Mouse (Mus musculus): Measurements from ENCODE around the gene Glg1. TPM values are rescaled to one million over a fixed set of nuclear protein-coding genes. Genes with fewer than 3 reads are reported as not detected.

The Glg1 gene
- polyA plus RNA-seq, 1 experiment from 2014 or later: 85.1 TPM

GRCm38 (mm10) chr8:111211180-111211579, 47.8 kb downstream of the Glg1 start:
- H3K4me2 ChIP-seq (ENCODE audit: low read length): no peak overlapping the region

GRCm38 (mm10) chr8:111209874-111210273, 49.1 kb downstream of the Glg1 start:
- no peak overlapping the region for H3K4me2 ChIP-seq (ENCODE audit: low read length)
- H3K36me3 ChIP-seq (ENCODE audit: control insufficient read depth, insufficient read depth, low read length): no peaks in the 10 kb centered on the region
- ATAC-seq (ENCODE audit: insufficient number of reproducible peaks, insufficient read depth, low FRiP score, low read depth): no peak
- H3K27ac ChIP-seq (replicated peaks in 1 of 2; ENCODE audit: control insufficient read depth in 1 of 2, insufficient read depth in 1 of 2, low read depth in 2 of 2, low read length in 2 of 2): no peak overlapping the region
- H3K9me3 ChIP-seq (ENCODE audit: control insufficient read depth, low read length): no peaks in the 10 kb centered on the region
- peaks cover 0 to 6% of the 10 kb centered on the region in 2 experiments; a peak in 1 of 4 replicates for H3K4me1 ChIP-seq (ENCODE audit: control insufficient read depth in 2 of 2, insufficient read depth in 2 of 2, low read length in 2 of 2)
- no peaks in the 10 kb centered on the region for H3K27me3 ChIP-seq (ENCODE audit: control insufficient read depth, insufficient read depth, low read length)
- no peak overlapping the region for H3K4me3 ChIP-seq (ENCODE audit: control insufficient read depth in 1 of 2, insufficient read depth in 1 of 2, low read depth in 1 of 2, low read length in 2 of 2)
- no peak overlapping the region for H3K9ac ChIP-seq (ENCODE audit: low read length)

More at GRCm38 (mm10) chr8:111211180-111211579, 47.8 kb downstream of the Glg1 start:
- no peak overlapping the region for H3K9ac ChIP-seq (ENCODE audit: low read length)
- no peaks in the 10 kb centered on the region for H3K9me3 ChIP-seq (ENCODE audit: control insufficient read depth, low read length)
- H3K27ac ChIP-seq (replicated peaks in 1 of 2; ENCODE audit: control insufficient read depth in 1 of 2, insufficient read depth in 1 of 2, low read depth in 2 of 2, low read length in 2 of 2): no peak overlapping the region
- H3K36me3 ChIP-seq (ENCODE audit: control insufficient read depth, insufficient read depth, low read length): no peaks in the 10 kb centered on the region
- H3K4me3 ChIP-seq (ENCODE audit: control insufficient read depth in 1 of 2, insufficient read depth in 1 of 2, low read depth in 1 of 2, low read length in 2 of 2): no peak overlapping the region
- peaks cover 0 to 6% of the 10 kb centered on the region in 2 experiments; a peak in 1 of 4 replicates for H3K4me1 ChIP-seq (ENCODE audit: control insufficient read depth in 2 of 2, insufficient read depth in 2 of 2, low read length in 2 of 2)
- no peaks in the 10 kb centered on the region for H3K27me3 ChIP-seq (ENCODE audit: control insufficient read depth, insufficient read depth, low read length)
- WGBS: 96% methylated on average over 2 of the region's 2 CpGs
- no peak for ATAC-seq (ENCODE audit: insufficient number of reproducible peaks, insufficient read depth, low FRiP score, low read depth)

- 73% methylated on average over 6 of the region's 6 CpGs for WGBS
These were observed 52.7 kb downstream of the Glg1 start for GRCm38 (mm10) chr8:111206321-111206720.

GRCm38 (mm10) chr8:111205033-111205432, 54.0 kb downstream of the Glg1 start:
- Histone ChIP-seq H3K4me2 (ENCODE audit: low read length) (no peak overlapping the region), H3K4me1 (ENCODE audit: control insufficient read depth in 2 of 2, insufficient read depth in 2 of 2, low read length in 2 of 2) (0 out of 4 replicates have a peak, but pooled peaks cover 0 to 3% of the 10 kb centered on the region in 2 experiments), H3K9me3 (ENCODE audit: control insufficient read depth, low read length) (no peaks in the 10 kb centered on the region), H3K4me3 (ENCODE audit: control insufficient read depth in 1 of 2, insufficient read depth in 1 of 2, low read depth in 1 of 2, low read length in 2 of 2) (no peak overlapping the region), H3K27me3 (ENCODE audit: control insufficient read depth, insufficient read depth, low read length) (no peaks in the 10 kb centered on the region), H3K9ac (ENCODE audit: low read length) (no peak overlapping the region), H3K36me3 (ENCODE audit: control insufficient read depth, insufficient read depth, low read length) (peaks cover 1% of the 10 kb centered on the region; the same call in 1 of the 2 replicates), H3K27ac (replicated peaks in 1 of 2; ENCODE audit: control insufficient read depth in 1 of 2, insufficient read depth in 1 of 2, low read depth in 2 of 2, low read length in 2 of 2) (no peak overlapping the region)
- ATAC-seq (ENCODE audit: insufficient number of reproducible peaks, insufficient read depth, low FRiP score, low read depth): no peak
- WGBS: 85% methylated on average over 6 of the region's 6 CpGs

More at GRCm38 (mm10) chr8:111206321-111206720, 52.7 kb downstream of the Glg1 start:
- Histone ChIP-seq H3K27ac (replicated peaks in 1 of 2; ENCODE audit: control insufficient read depth in 1 of 2, insufficient read depth in 1 of 2, low read depth in 2 of 2, low read length in 2 of 2) (no peak overlapping the region), H3K4me3 (ENCODE audit: control insufficient read depth in 1 of 2, insufficient read depth in 1 of 2, low read depth in 1 of 2, low read length in 2 of 2) (no peak overlapping the region), H3K36me3 (ENCODE audit: control insufficient read depth, insufficient read depth, low read length) (no peaks in the 10 kb centered on the region), H3K9ac (ENCODE audit: low read length) (no peak overlapping the region), H3K4me2 (ENCODE audit: low read length) (no peak overlapping the region), H3K4me1 (ENCODE audit: control insufficient read depth in 2 of 2, insufficient read depth in 2 of 2, low read length in 2 of 2) (0 out of 4 replicates have a peak, but pooled peaks cover 0 to 3% of the 10 kb centered on the region in 2 experiments), H3K9me3 (ENCODE audit: control insufficient read depth, low read length) (no peaks in the 10 kb centered on the region), H3K27me3 (ENCODE audit: control insufficient read depth, insufficient read depth, low read length) (no peaks in the 10 kb centered on the region)
- no peak for ATAC-seq (ENCODE audit: insufficient number of reproducible peaks, insufficient read depth, low FRiP score, low read depth)

- no peaks in the 10 kb centered on the region for H3K27me3 ChIP-seq (ENCODE audit: control insufficient read depth, insufficient read depth, low read length)
- ATAC-seq (ENCODE audit: insufficient number of reproducible peaks, insufficient read depth, low FRiP score, low read depth): no peak
- H3K27ac ChIP-seq (replicated peaks in 1 of 2; ENCODE audit: control insufficient read depth in 1 of 2, insufficient read depth in 1 of 2, low read depth in 2 of 2, low read length in 2 of 2): no peak overlapping the region
- H3K4me1 ChIP-seq (ENCODE audit: control insufficient read depth in 2 of 2, insufficient read depth in 2 of 2, low read length in 2 of 2): no peaks in the 10 kb centered on the region
- 87% methylated on average over 2 of the region's 2 CpGs for WGBS
- H3K4me3 ChIP-seq (ENCODE audit: control insufficient read depth in 1 of 2, insufficient read depth in 1 of 2, low read depth in 1 of 2, low read length in 2 of 2): no peak overlapping the region
- H3K9me3 ChIP-seq (ENCODE audit: control insufficient read depth, low read length): no peaks in the 10 kb centered on the region
- no peak overlapping the region for H3K9ac ChIP-seq (ENCODE audit: low read length)
- no peak overlapping the region for H3K4me2 ChIP-seq (ENCODE audit: low read length)
- peaks cover 9% of the 10 kb centered on the region for H3K36me3 ChIP-seq (ENCODE audit: control insufficient read depth, insufficient read depth, low read length)
These were observed 55.7 kb downstream of the Glg1 start for GRCm38 (mm10) chr8:111203341-111203740.

- WGBS: 88% methylated on average over 3 of the region's 3 CpGs
- H3K9me3 ChIP-seq (ENCODE audit: control insufficient read depth, low read length): no peaks in the 10 kb centered on the region
- H3K9ac ChIP-seq (ENCODE audit: low read length): no peak overlapping the region
- no peak for ATAC-seq (ENCODE audit: insufficient number of reproducible peaks, insufficient read depth, low FRiP score, low read depth)
- peaks cover 63% of the 10 kb centered on the region for H3K36me3 ChIP-seq (ENCODE audit: control insufficient read depth, insufficient read depth, low read length)
- H3K27ac ChIP-seq (replicated peaks in 1 of 2; ENCODE audit: control insufficient read depth in 1 of 2, insufficient read depth in 1 of 2, low read depth in 2 of 2, low read length in 2 of 2): no peak overlapping the region
- no peaks in the 10 kb centered on the region for H3K4me1 ChIP-seq (ENCODE audit: control insufficient read depth in 2 of 2, insufficient read depth in 2 of 2, low read length in 2 of 2)
- no peak overlapping the region for H3K4me3 ChIP-seq (ENCODE audit: control insufficient read depth in 1 of 2, insufficient read depth in 1 of 2, low read depth in 1 of 2, low read length in 2 of 2)
- no peaks in the 10 kb centered on the region for H3K27me3 ChIP-seq (ENCODE audit: control insufficient read depth, insufficient read depth, low read length)
- H3K4me2 ChIP-seq (ENCODE audit: low read length): no peak overlapping the region
These were observed 61.0 kb downstream of the Glg1 start for GRCm38 (mm10) chr8:111197966-111198365.

GRCm38 (mm10) chr8:111196181-111196580, 62.8 kb downstream of the Glg1 start:
- no peak for ATAC-seq (ENCODE audit: insufficient number of reproducible peaks, insufficient read depth, low FRiP score, low read depth)

GRCm38 (mm10) chr8:111188594-111189211, 70.3 kb downstream of the Glg1 start:
- Histone ChIP-seq H3K27ac (replicated peaks in 1 of 2; ENCODE audit: control insufficient read depth in 1 of 2, insufficient read depth in 1 of 2, low read depth in 2 of 2, low read length in 2 of 2) (no peak overlapping the region), H3K4me2 (ENCODE audit: low read length) (no peak overlapping the region), H3K9ac (ENCODE audit: low read length) (no peak overlapping the region), H3K4me1 (ENCODE audit: control insufficient read depth in 2 of 2, insufficient read depth in 2 of 2, low read length in 2 of 2) (peaks cover 0 to 4% of the 10 kb centered on the region in 2 experiments; a peak in 1 of 4 replicates), H3K27me3 (ENCODE audit: control insufficient read depth, insufficient read depth, low read length) (no peaks in the 10 kb centered on the region), H3K4me3 (ENCODE audit: control insufficient read depth in 1 of 2, insufficient read depth in 1 of 2, low read depth in 1 of 2, low read length in 2 of 2) (no peak overlapping the region), H3K36me3 (ENCODE audit: control insufficient read depth, insufficient read depth, low read length) (peaks cover 79% of the 10 kb centered on the region), H3K9me3 (ENCODE audit: control insufficient read depth, low read length) (no peaks in the 10 kb centered on the region)
- 86% methylated on average over 6 of the region's 6 CpGs for WGBS
- no peak for ATAC-seq (ENCODE audit: insufficient number of reproducible peaks, insufficient read depth, low FRiP score, low read depth)

More at GRCm38 (mm10) chr8:111196181-111196580, 62.8 kb downstream of the Glg1 start:
- Histone ChIP-seq H3K4me3 (ENCODE audit: control insufficient read depth in 1 of 2, insufficient read depth in 1 of 2, low read depth in 1 of 2, low read length in 2 of 2) (no peak overlapping the region), H3K4me1 (ENCODE audit: control insufficient read depth in 2 of 2, insufficient read depth in 2 of 2, low read length in 2 of 2) (no peaks in the 10 kb centered on the region), H3K36me3 (ENCODE audit: control insufficient read depth, insufficient read depth, low read length) (peaks cover 79% of the 10 kb centered on the region), H3K4me2 (ENCODE audit: low read length) (no peak overlapping the region), H3K27ac (replicated peaks in 1 of 2; ENCODE audit: control insufficient read depth in 1 of 2, insufficient read depth in 1 of 2, low read depth in 2 of 2, low read length in 2 of 2) (no peak overlapping the region), H3K27me3 (ENCODE audit: control insufficient read depth, insufficient read depth, low read length) (no peaks in the 10 kb centered on the region), H3K9ac (ENCODE audit: low read length) (no peak overlapping the region), H3K9me3 (ENCODE audit: control insufficient read depth, low read length) (no peaks in the 10 kb centered on the region)
